Mouse (Mus musculus) hindbrain, embryonic 15.5 days (tissue): ENCODE measurements at regions not wholly inside any gene's neighbourhood (a gene's known extent, or its start where the extent isn't known, plus 50 kb on each side); places are given as distances from the start of the nearest gene placed in this dataset.

Experiments used
- ATAC-seq: fragments of 200-750 bp; cut with Nextera tagmentation; 2 replicates; pipeline ENCODE4 v1.8.0; 2017; ENCODE audit warnings: low read depth, moderate number of reproducible peaks, moderate TSS enrichment; ENCODE audit not compliant: low FRiP score
- H3K27ac ChIP-seq: fragments of 300-500 bp; sonication (generic); replicated peaks from 2 replicates; pipeline ENCODE4 v1.5.1; 2015; ENCODE audit warnings: mild to moderate bottlenecking, inconsistent platforms
- H3K27me3 ChIP-seq: fragments of 300-500 bp; sonication (generic); 2 replicates; pipeline ENCODE4 v1.6.1; 2015; ENCODE audit warnings: control low read depth, inconsistent platforms
- H3K36me3 ChIP-seq: fragments of 300-500 bp; sonication (generic); 2 replicates; pipeline ENCODE4 v1.6.1; 2015; ENCODE audit warnings: control low read depth, inconsistent platforms
- H3K4me1 ChIP-seq: fragments of 300-500 bp; sonication (generic); replicated peaks from 2 replicates; pipeline ENCODE4 v1.6.1; 2015; ENCODE audit warnings: control low read depth, inconsistent platforms
- H3K4me2 ChIP-seq: fragments of 300-500 bp; sonication (generic); 2 replicates; pipeline ENCODE4 v1.6.1; 2015; ENCODE audit warnings: moderate library complexity, mild to moderate bottlenecking, inconsistent platforms
- H3K4me3 ChIP-seq: fragments of 300-500 bp; sonication (generic); 2 replicates; pipeline ENCODE4 v1.5.1; 2015; ENCODE audit warnings: mild to moderate bottlenecking, inconsistent platforms
- H3K9ac ChIP-seq: fragments of 300-500 bp; sonication (generic); 2 replicates; pipeline ENCODE4 v1.6.1; 2015; ENCODE audit warnings: inconsistent platforms
- H3K9me3 ChIP-seq: fragments of 300-500 bp; sonication (generic); 2 replicates; pipeline ENCODE4 v1.6.1; 2016; ENCODE audit warnings: control low read depth, inconsistent platforms
- WGBS: fragments of 180-500 bp; shearing (Covaris S2); methylation state at CpG from one replicate; pipeline ENCODE4 v1.1.7; 2015; 5-methylcytosine and 5-hydroxymethylcytosine counted together

DNA sequence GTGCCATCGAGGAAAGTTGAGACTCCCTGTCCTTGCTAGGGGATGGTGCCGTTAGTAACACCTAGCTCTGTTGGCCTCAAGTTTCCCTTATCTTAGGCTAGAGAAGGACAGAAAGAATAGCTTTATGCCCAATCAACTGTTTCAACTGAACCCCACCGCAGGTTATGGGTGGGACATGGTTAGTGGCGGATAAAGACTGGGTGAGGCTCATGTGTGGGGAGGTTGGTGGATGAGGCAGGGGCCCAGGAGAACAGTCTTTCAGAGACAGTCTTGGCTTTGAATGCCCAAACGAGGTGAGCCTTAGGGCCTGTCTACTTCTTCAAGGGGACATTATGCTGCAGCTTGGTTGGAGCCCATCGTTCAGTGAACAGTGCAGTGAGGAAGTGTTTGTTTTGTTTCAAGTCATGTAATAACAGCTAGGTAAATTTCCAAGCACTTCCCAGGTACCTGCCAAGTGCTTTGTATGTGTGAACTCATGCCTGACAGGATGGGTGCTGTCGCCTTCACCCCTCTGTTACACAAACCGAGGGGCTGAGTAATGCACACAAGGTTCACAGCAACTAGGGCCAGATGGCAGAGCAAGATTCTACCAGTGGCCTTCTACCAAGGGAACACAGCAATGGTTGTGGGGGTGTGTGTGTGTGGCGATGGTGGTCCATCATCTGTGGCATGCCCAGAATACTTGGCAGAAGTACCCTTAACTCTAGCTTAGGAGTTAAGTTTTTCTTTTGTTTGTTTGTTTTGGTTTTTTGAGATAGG, 1199.6 kb upstream of the A1bg start:
- H3K4me2 ChIP-seq = no peak overlapping the region

GRCm38 (mm10) chr15:62121696-62122095, 1198.9 kb upstream of the A1bg start:
- no peak overlapping the region for H3K4me3 ChIP-seq
- no peaks in the 10 kb centered on the region for H3K9me3 ChIP-seq
- 78% methylated on average over 4 of the region's 4 CpGs for WGBS
- peaks cover 4% of the 10 kb centered on the region; the same call in 1 of the 2 replicates for H3K4me1 ChIP-seq
- H3K27ac ChIP-seq = no peak overlapping the region
- ATAC-seq = no peak
- no peak overlapping the region for H3K4me2 ChIP-seq
- H3K9ac ChIP-seq = no peak overlapping the region
- no peaks in the 10 kb centered on the region for H3K27me3 ChIP-seq
- no peaks in the 10 kb centered on the region for H3K36me3 ChIP-seq

More for the DNA sequence above, 1199.6 kb upstream of the A1bg start:
- Histone ChIP-seq H3K27me3 (no peaks in the 10 kb centered on the region), H3K4me3 (no peak overlapping the region), H3K36me3 (no peaks in the 10 kb centered on the region), H3K27ac (no peak overlapping the region), H3K4me1 (peaks cover 4% of the 10 kb centered on the region; the same call in 1 of the 2 replicates), H3K9me3 (no peaks in the 10 kb centered on the region), H3K9ac (no peak overlapping the region)
- no peak for ATAC-seq
- WGBS = 93% methylated on average over 9 of the region's 9 CpGs

DNA sequence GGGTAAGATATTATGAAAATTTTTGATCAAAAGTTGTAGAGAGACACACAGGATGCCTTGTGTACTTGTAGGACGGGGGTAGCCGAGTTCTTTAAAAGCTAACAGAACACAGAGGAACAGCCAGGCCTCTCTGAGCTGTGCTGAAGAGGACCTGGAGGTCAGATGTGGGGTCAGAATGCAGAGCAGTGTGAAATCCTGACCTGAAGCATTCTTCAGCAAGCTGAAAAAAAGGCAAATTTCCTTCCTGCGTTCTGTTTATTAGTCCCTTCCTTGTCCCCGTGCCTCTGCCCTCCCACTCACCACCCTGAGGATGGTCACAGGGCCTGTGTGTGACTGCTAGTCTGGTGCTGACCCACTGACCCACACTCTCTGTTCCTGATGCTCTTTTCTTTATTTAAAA, 1197.9 kb upstream of the A1bg start:
- Histone ChIP-seq H3K9ac (no peak overlapping the region), H3K4me2 (no peak overlapping the region), H3K4me3 (no peak overlapping the region), H3K27ac (no peak overlapping the region), H3K36me3 (no peaks in the 10 kb centered on the region), H3K27me3 (no peaks in the 10 kb centered on the region), H3K9me3 (no peaks in the 10 kb centered on the region), H3K4me1 (peaks cover under 1% of the 10 kb centered on the region; the same call in 1 of the 2 replicates)
- WGBS = 32% methylated on average over 4 of the region's 4 CpGs
- no peak for ATAC-seq

DNA sequence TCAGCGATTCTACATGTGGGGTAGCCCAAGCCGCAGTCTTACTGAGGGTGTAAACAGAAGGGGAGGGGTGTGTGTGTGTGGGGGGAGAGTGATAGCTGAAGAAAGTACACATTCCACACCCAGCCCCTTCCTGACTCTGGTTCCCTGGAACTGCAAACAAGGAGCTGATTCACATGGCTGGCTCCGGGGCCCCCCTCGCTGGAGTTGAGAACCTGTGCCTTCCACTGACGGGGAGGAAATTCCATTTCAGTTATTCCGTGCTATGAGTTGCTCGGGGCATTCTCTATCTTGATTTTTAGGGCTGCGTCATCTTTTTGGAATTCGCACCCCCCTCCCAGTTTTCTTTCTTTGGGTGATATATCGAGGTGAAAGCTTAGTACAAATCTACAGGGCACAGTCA, 1196.2 kb upstream of the A1bg start:
- Histone ChIP-seq H3K27ac (no peak overlapping the region), H3K36me3 (no peaks in the 10 kb centered on the region), H3K9me3 (no peaks in the 10 kb centered on the region), H3K4me1 (no peaks in the 10 kb centered on the region), H3K4me2 (no peak overlapping the region), H3K9ac (no peak overlapping the region), H3K4me3 (no peak overlapping the region), H3K27me3 (no peaks in the 10 kb centered on the region)
- ATAC-seq = no peak
- 79% methylated on average over 10 of the region's 10 CpGs for WGBS

DNA sequence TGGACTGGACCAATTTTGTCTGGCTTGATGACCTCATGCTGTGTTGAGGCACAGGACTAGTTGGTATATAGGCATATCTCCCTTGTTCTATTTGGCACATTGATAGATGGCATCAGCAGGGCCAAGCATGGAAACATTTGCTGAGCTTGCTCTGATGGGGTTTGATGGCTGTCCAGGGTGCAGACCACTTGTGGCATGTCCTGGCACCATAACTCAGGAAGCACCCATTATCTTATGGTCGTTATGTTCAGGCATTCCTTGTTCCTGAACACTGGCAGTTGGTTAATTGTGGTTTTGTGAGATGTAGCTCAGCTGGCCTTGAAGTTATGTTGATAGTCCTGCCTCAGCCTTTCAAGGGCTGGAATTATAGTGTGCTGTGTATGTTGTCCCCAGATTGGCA, 1193.4 kb upstream of the A1bg start:
- WGBS = 82% methylated on average over 1 of the region's 1 CpGs
- no peak overlapping the region for H3K9ac ChIP-seq
- no peaks in the 10 kb centered on the region for H3K9me3 ChIP-seq
- H3K4me2 ChIP-seq = no peak overlapping the region
- no peaks in the 10 kb centered on the region for H3K4me1 ChIP-seq
- H3K4me3 ChIP-seq = no peak overlapping the region
- H3K27me3 ChIP-seq = no peaks in the 10 kb centered on the region
- no peak for ATAC-seq
- H3K36me3 ChIP-seq = no peaks in the 10 kb centered on the region
- H3K27ac ChIP-seq = no peak overlapping the region

DNA sequence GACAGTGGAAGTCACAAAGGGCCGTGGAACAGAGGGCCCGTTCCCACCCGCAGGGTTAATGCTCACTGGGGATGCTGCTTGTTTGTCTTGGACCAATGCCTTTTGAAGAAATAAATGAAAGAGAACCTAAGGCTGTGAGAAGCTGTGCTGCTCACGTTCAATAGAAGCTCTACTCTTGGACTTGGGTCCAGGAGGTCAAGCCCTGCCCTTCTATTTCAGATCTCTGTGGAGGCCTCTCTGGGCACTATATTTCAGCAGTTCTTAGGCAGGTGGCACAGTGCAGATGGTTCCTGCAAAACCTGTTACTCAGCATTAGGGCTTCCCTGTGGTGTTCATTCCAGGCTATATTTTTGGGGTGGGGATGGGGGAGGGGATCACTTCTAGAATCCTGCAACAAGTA, 1192.0 kb upstream of the A1bg start:
- no peak overlapping the region for H3K4me3 ChIP-seq
- 52% methylated on average over 4 of the region's 4 CpGs for WGBS
- no peak overlapping the region for H3K4me2 ChIP-seq
- H3K36me3 ChIP-seq = no peaks in the 10 kb centered on the region
- no peak overlapping the region for H3K9ac ChIP-seq
- no peaks in the 10 kb centered on the region for H3K27me3 ChIP-seq
- ATAC-seq = no peak
- no peak overlapping the region for H3K27ac ChIP-seq
- H3K4me1 ChIP-seq = no peaks in the 10 kb centered on the region
- no peaks in the 10 kb centered on the region for H3K9me3 ChIP-seq

GRCm38 (mm10) chr15:62112151-62112550, 1189.3 kb upstream of the A1bg start:
- 82% methylated on average over 2 of the region's 2 CpGs for WGBS
- Histone ChIP-seq H3K27me3 (no peaks in the 10 kb centered on the region), H3K4me3 (no peak overlapping the region), H3K36me3 (no peaks in the 10 kb centered on the region), H3K9me3 (no peaks in the 10 kb centered on the region), H3K9ac (no peak overlapping the region), H3K4me2 (no peak overlapping the region), H3K4me1 (peaks cover 3% of the 10 kb centered on the region; the same call in 1 of the 2 replicates), H3K27ac (no peak overlapping the region)
- no peak for ATAC-seq

DNA sequence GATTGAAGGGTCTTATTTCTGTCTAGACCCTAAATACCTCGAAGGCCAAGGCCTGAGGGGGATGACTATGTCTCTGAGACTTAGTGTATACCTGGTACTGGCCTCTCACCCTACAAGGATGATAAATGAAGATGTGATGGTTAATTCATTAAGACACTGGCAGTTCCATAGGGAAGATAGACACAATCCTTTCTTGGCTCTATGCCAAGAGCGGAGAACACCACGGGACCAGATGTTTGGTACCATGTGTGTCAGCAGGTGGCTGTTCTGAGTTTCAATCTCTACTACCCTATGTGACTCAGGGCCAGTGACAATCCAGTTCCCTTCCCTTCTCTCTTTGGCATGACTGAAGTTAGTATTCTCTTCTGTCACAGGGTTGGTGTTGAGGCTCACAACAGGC, 1185.2 kb upstream of the A1bg start:
- ATAC-seq = no peak

DNA sequence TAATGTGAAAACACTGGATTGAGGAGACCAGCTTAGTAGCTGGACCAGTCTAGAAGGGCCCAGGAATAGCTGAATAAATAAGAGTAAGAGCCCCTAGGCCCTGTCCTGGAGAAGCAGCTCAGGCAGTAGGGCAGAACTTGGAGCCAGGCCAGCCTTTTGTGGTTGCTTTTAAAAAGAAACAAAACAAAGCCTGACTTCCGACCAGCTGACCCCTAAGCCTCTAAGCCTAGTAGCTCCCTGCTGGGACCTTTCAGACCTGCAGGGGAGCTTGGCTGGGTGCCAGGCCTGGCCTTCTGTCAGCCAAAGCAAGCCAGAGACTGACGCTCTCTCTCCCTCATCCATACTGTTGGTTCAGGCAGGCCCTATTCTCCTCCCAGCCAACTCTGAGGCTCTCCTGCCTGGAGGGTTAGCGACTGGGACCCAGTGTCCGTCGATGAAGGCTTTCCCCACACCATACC, 1183.7 kb upstream of the A1bg start:
- Histone ChIP-seq H3K4me3 (no peak overlapping the region), H3K4me2 (no peak overlapping the region), H3K9me3 (no peaks in the 10 kb centered on the region), H3K27me3 (no peaks in the 10 kb centered on the region), H3K36me3 (no peaks in the 10 kb centered on the region), H3K4me1 (peaks cover 23% of the 10 kb centered on the region), H3K9ac (no peak overlapping the region), H3K27ac (no peak overlapping the region)
- 4% methylated on average over 5 of the region's 5 CpGs for WGBS
- ATAC-seq = peak; percentile 85

More for the DNA sequence above, 1185.2 kb upstream of the A1bg start:
- no peaks in the 10 kb centered on the region for H3K9me3 ChIP-seq
- H3K9ac ChIP-seq = no peak overlapping the region
- 52% methylated on average over 3 of the region's 3 CpGs for WGBS
- peaks cover 23% of the 10 kb centered on the region for H3K4me1 ChIP-seq
- no peak overlapping the region for H3K4me3 ChIP-seq
- no peaks in the 10 kb centered on the region for H3K27me3 ChIP-seq
- H3K36me3 ChIP-seq = no peaks in the 10 kb centered on the region
- no peak overlapping the region for H3K27ac ChIP-seq
- H3K4me2 ChIP-seq = no peak overlapping the region

DNA sequence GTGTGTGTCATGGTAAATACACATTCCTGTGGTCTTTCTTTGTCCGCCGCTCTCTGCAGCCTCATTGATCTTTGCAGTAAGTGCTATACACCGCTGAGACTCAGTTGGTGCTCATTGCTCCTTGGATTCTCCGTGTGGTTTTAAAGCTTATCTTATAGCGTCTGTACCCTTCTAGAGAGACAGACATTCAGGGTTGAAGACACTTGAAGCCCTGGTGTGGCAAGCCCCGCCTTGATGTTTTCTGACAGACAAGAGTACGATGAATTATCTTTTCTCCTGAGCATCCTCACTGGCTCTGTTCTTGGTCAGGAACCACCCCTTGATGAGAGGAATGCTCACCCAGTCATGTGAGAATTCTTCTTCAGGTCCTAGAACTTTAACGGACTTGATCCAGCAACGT, 1182.7 kb upstream of the A1bg start:
- ATAC-seq = no peak
- H3K36me3 ChIP-seq = no peaks in the 10 kb centered on the region
- no peak overlapping the region for H3K4me2 ChIP-seq

DNA sequence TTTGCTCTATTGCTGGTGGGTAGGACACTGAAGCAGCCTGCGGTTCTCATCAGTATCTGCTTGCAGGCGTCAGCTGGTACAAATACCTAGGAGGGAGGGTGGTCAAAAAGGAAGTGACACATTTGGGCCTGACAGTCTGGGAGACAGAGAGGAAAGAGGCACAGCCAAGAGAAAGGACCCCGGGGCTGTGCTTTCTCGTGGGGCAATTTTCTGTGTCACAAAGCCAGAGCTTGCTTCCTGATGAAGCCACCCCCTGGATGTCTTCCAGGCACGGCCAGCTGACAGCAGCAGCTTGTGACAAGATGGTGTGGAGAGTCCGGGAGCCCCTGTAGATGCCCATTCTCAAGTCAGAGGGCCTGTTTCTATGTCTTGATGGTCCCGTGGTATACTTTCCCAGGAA, 1181.8 kb upstream of the A1bg start:
- H3K9ac ChIP-seq = no peak overlapping the region
- H3K9me3 ChIP-seq = no peaks in the 10 kb centered on the region
- peak; percentile 55 for ATAC-seq
- H3K27me3 ChIP-seq = no peaks in the 10 kb centered on the region
- H3K4me1 ChIP-seq = peaks cover 23% of the 10 kb centered on the region
- H3K36me3 ChIP-seq = no peaks in the 10 kb centered on the region
- no peak overlapping the region for H3K4me3 ChIP-seq
- WGBS = 30% methylated on average over 7 of the region's 7 CpGs
- no peak overlapping the region for H3K27ac ChIP-seq
- H3K4me2 ChIP-seq = no peak overlapping the region

More for the DNA sequence above, 1182.7 kb upstream of the A1bg start:
- Histone ChIP-seq H3K9me3 (no peaks in the 10 kb centered on the region), H3K9ac (no peak overlapping the region), H3K27me3 (no peaks in the 10 kb centered on the region), H3K4me1 (peaks cover 23% of the 10 kb centered on the region), H3K27ac (no peak overlapping the region), H3K4me3 (no peak overlapping the region)
- WGBS = 59% methylated on average over 9 of the region's 9 CpGs

DNA sequence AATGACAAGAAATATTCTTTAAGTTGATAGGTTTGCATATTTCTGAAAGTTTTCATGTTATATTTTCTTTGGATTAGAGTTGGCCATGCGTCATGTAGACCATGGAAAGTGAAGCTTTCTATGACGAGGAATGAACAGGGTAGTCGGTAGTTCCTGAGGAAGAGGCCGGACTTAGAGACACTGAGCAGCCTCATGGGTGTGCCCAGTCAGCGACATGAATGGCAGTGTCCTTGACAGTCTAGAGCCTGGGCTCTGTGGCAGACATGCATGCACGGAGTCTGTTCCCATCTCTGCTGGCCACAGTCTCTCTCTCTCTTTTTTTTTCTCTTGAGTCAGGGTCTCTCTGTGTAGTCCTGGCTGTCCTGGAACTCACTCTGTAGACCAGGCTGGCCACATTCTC, 1176.9 kb upstream of the A1bg start:
- H3K36me3 ChIP-seq = no peaks in the 10 kb centered on the region
- 88% methylated on average over 6 of the region's 6 CpGs for WGBS
- H3K4me2 ChIP-seq = no peak overlapping the region
- no peaks in the 10 kb centered on the region for H3K27me3 ChIP-seq
- H3K27ac ChIP-seq = no peak overlapping the region
- H3K9ac ChIP-seq = no peak overlapping the region
- peaks cover under 1% of the 10 kb centered on the region for H3K4me1 ChIP-seq
- no peak for ATAC-seq
- no peak overlapping the region for H3K4me3 ChIP-seq
- H3K9me3 ChIP-seq = no peaks in the 10 kb centered on the region
